Mouse (Mus musculus) heart, embryonic 13.5 days (tissue): ENCODE data around the gene Gm15737. TPM values are rescaled to one million over a fixed set of nuclear protein-coding genes. Genes with fewer than 3 reads are reported as not detected.

ENCODE experiments used
- ATAC-seq: fragments of 200-750 bp; cut with Nextera tagmentation; 2 replicates; pipeline ENCODE4 v1.8.0; 2017; ENCODE audit warnings: moderate TSS enrichment; ENCODE audit not compliant: insufficient number of reproducible peaks, low FRiP score, low TSS enrichment; ENCODE audit errors: extremely low read depth
- H3K27ac ChIP-seq: fragments of 300-500 bp; sonication (generic); replicated peaks from 2 replicates; pipeline ENCODE4 v1.5.1; 2015; ENCODE audit warnings: moderate library complexity, mild to moderate bottlenecking, inconsistent platforms
- H3K27me3 ChIP-seq: fragments of 300-500 bp; sonication (generic); replicated peaks from 2 replicates; pipeline ENCODE4 v1.6.1; 2015; ENCODE audit warnings: mild to moderate bottlenecking, inconsistent platforms
- H3K36me3 ChIP-seq: fragments of 300-500 bp; sonication (generic); 2 replicates; pipeline ENCODE4 v1.6.1; 2015; ENCODE audit warnings: mild to moderate bottlenecking, inconsistent platforms
- H3K4me1 ChIP-seq: fragments of 300-500 bp; sonication (generic); 2 replicates; pipeline ENCODE4 v1.6.1; 2015; ENCODE audit warnings: inconsistent platforms
- H3K4me2 ChIP-seq: fragments of 300-500 bp; sonication (generic); 2 replicates; pipeline ENCODE4 v1.6.1; 2015; ENCODE audit warnings: inconsistent platforms, mild to moderate bottlenecking, moderate library complexity
- H3K4me3 ChIP-seq: fragments of 300-500 bp; sonication (generic); 2 replicates; pipeline ENCODE4 v1.5.1; 2015; ENCODE audit warnings: moderate library complexity, mild to moderate bottlenecking, inconsistent platforms
- H3K9ac ChIP-seq: fragments of 300-500 bp; sonication (generic); 2 replicates; pipeline ENCODE4 v1.6.1; 2015; ENCODE audit warnings: inconsistent platforms, mild to moderate bottlenecking, moderate library complexity
- H3K9me3 ChIP-seq: fragments of 300-500 bp; sonication (generic); 2 replicates; pipeline ENCODE4 v1.6.1; 2016; ENCODE audit warnings: inconsistent platforms
- WGBS: fragments of 180-500 bp; shearing (Covaris S2); methylation state at CpG from one replicate; pipeline ENCODE4 v1.1.7; 2015; ENCODE audit warnings: mixed read lengths; 5-methylcytosine and 5-hydroxymethylcytosine counted together
- polyA plus RNA-seq: library from polyadenylated mRNA; unstranded; fragments of >200 nt; fragmentation: Nextera tagmentation; extraction: Ambion mirVana; gene quantifications from 2 replicates; pipeline ENCODE4 v1.2.1, GENCODE M21; 2015

Gene Gm15737
- polyA plus RNA-seq, 1 experiment from 2014 or later = 0.24 TPM

- Histone ChIP-seq H3K27ac (0 out of 2 replicates have a peak overlapping the region, but pooled peaks have one; percentile 5), H3K4me2 (no peak overlapping the region), H3K9me3 (no peaks in the 10 kb centered on the region), H3K36me3 (peaks cover 68% of the 10 kb centered on the region), H3K4me1 (peaks cover 21% of the 10 kb centered on the region), H3K27me3 (no peaks in the 10 kb centered on the region), H3K4me3 (no peak overlapping the region), H3K9ac (no peak overlapping the region)
- no peak for ATAC-seq
- WGBS = 88% methylated on average over 2 of the region's 2 CpGs
Observed at GRCm38 (mm10) chr6:92875340-92875739, 6.2 kb downstream of the Gm15737 start.

- ATAC-seq = no peak
- Histone ChIP-seq H3K4me1 (peaks cover 19% of the 10 kb centered on the region), H3K9me3 (no peaks in the 10 kb centered on the region), H3K4me3 (no peak overlapping the region), H3K27ac (0 out of 2 replicates have a peak overlapping the region, but pooled peaks have one; percentile 5), H3K9ac (no peak overlapping the region), H3K27me3 (no peaks in the 10 kb centered on the region), H3K4me2 (no peak overlapping the region), H3K36me3 (peaks cover 73% of the 10 kb centered on the region)
- 38% methylated on average over 5 of the region's 5 CpGs for WGBS
Observed at GRCm38 (mm10) chr6:92876121-92876520, 7.0 kb downstream of the Gm15737 start.

- H3K36me3 ChIP-seq = peaks cover 68% of the 10 kb centered on the region
- ATAC-seq = no peak
Observed at GRCm38 (mm10) chr6:92877236-92877635, 8.1 kb downstream of the Gm15737 start.

GRCm38 (mm10) chr6:92878771-92879170 lies 9.6 kb downstream of the Gm15737 start:
- Histone ChIP-seq H3K36me3 (peaks cover 67% of the 10 kb centered on the region), H3K4me1 (peaks cover 40% of the 10 kb centered on the region), H3K4me2 (no peak overlapping the region), H3K27me3 (no peaks in the 10 kb centered on the region), H3K9me3 (no peaks in the 10 kb centered on the region), H3K4me3 (no peak overlapping the region), H3K9ac (no peak overlapping the region), H3K27ac (no peak overlapping the region)
- no peak for ATAC-seq
- WGBS = 66% methylated on average over 5 of the region's 5 CpGs

More at GRCm38 (mm10) chr6:92877236-92877635, 8.1 kb downstream of the Gm15737 start:
- Histone ChIP-seq H3K9ac (no peak overlapping the region), H3K9me3 (no peaks in the 10 kb centered on the region), H3K4me3 (no peak overlapping the region), H3K4me1 (peaks cover 26% of the 10 kb centered on the region), H3K4me2 (no peak overlapping the region), H3K27me3 (no peaks in the 10 kb centered on the region), H3K27ac (no peak overlapping the region)
- WGBS = 89% methylated on average over 4 of the region's 4 CpGs

- H3K27ac ChIP-seq = no peak overlapping the region
- peaks cover 71% of the 10 kb centered on the region for H3K36me3 ChIP-seq
- H3K9me3 ChIP-seq = no peaks in the 10 kb centered on the region
- no peaks in the 10 kb centered on the region for H3K27me3 ChIP-seq
- no peak overlapping the region for H3K4me2 ChIP-seq
- no peak for ATAC-seq
- H3K9ac ChIP-seq = no peak overlapping the region
- 84% methylated on average over 14 of the region's 14 CpGs for WGBS
- H3K4me3 ChIP-seq = no peak overlapping the region
- peaks cover 37% of the 10 kb centered on the region for H3K4me1 ChIP-seq
Observed at GRCm38 (mm10) chr6:92879700-92880265, 10.6 kb downstream of the Gm15737 start.

- Histone ChIP-seq H3K4me3 (no peak overlapping the region), H3K9me3 (no peaks in the 10 kb centered on the region), H3K4me2 (no peak overlapping the region), H3K27ac (peak overlapping the region; percentile 30; the same call in 1 of the 2 replicates), H3K36me3 (peaks cover 83% of the 10 kb centered on the region), H3K4me1 (peaks cover 21% of the 10 kb centered on the region), H3K9ac (no peak overlapping the region), H3K27me3 (no peaks in the 10 kb centered on the region)
- ATAC-seq = no peak
- WGBS = 67% methylated on average over 5 of the region's 5 CpGs
Observed at GRCm38 (mm10) chr6:92882446-92882845, 13.3 kb downstream of the Gm15737 start.

GRCm38 (mm10) chr6:92883131-92883900 lies 14.2 kb downstream of the Gm15737 start:
- no peak for ATAC-seq
- H3K27ac ChIP-seq = 0 out of 2 replicates have a peak overlapping the region, but pooled peaks have one; percentile 20
- 58% methylated on average over 9 of the region's 9 CpGs for WGBS

GRCm38 (mm10) chr6:92891535-92891934 lies 22.4 kb downstream of the Gm15737 start:
- no peak overlapping the region for H3K4me2 ChIP-seq
- peaks cover 71% of the 10 kb centered on the region for H3K36me3 ChIP-seq
- no peak overlapping the region for H3K4me3 ChIP-seq
- H3K27me3 ChIP-seq = no peaks in the 10 kb centered on the region
- no peaks in the 10 kb centered on the region for H3K9me3 ChIP-seq
- peaks cover 16% of the 10 kb centered on the region for H3K4me1 ChIP-seq
- H3K27ac ChIP-seq = no peak overlapping the region
- WGBS = 78% methylated on average over 1 of the region's 1 CpGs
- no peak overlapping the region for H3K9ac ChIP-seq
- ATAC-seq = no peak

More at GRCm38 (mm10) chr6:92883131-92883900, 14.2 kb downstream of the Gm15737 start:
- no peak overlapping the region for H3K9ac ChIP-seq
- H3K4me1 ChIP-seq = peaks cover 21% of the 10 kb centered on the region
- peaks cover 83% of the 10 kb centered on the region for H3K36me3 ChIP-seq
- no peak overlapping the region for H3K4me3 ChIP-seq
- H3K4me2 ChIP-seq = no peak overlapping the region
- H3K27me3 ChIP-seq = no peaks in the 10 kb centered on the region
- H3K9me3 ChIP-seq = no peaks in the 10 kb centered on the region

GRCm38 (mm10) chr6:92904037-92904436 lies 34.9 kb downstream of the Gm15737 start:
- H3K9me3 ChIP-seq = no peaks in the 10 kb centered on the region
- H3K27ac ChIP-seq = no peak overlapping the region
- H3K27me3 ChIP-seq = no peaks in the 10 kb centered on the region
- H3K36me3 ChIP-seq = peaks cover 63% of the 10 kb centered on the region
- 57% methylated on average over 1 of the region's 1 CpGs for WGBS
- H3K9ac ChIP-seq = no peak overlapping the region
- H3K4me3 ChIP-seq = no peak overlapping the region
- no peak overlapping the region for H3K4me2 ChIP-seq
- ATAC-seq = no peak
- peaks cover 30% of the 10 kb centered on the region for H3K4me1 ChIP-seq

- H3K9me3 ChIP-seq = no peaks in the 10 kb centered on the region
- peaks cover 58% of the 10 kb centered on the region for H3K36me3 ChIP-seq
- peaks cover 33% of the 10 kb centered on the region for H3K4me1 ChIP-seq
- no peak overlapping the region for H3K9ac ChIP-seq
- no peak overlapping the region for H3K4me3 ChIP-seq
- WGBS = 44% methylated on average over 2 of the region's 2 CpGs
- H3K27me3 ChIP-seq = no peaks in the 10 kb centered on the region
- no peak overlapping the region for H3K4me2 ChIP-seq
- H3K27ac ChIP-seq = no peak overlapping the region
- no peak for ATAC-seq
Observed at GRCm38 (mm10) chr6:92904491-92904890, 35.3 kb downstream of the Gm15737 start.

GRCm38 (mm10) chr6:92905922-92906321 lies 36.8 kb downstream of the Gm15737 start:
- no peak overlapping the region for H3K4me3 ChIP-seq
- no peaks in the 10 kb centered on the region for H3K27me3 ChIP-seq
- peak overlapping the region; percentile 17; the same call in 1 of the 2 replicates for H3K4me2 ChIP-seq
- peaks cover 52% of the 10 kb centered on the region for H3K36me3 ChIP-seq
- peak overlapping the region; percentile 44 for H3K27ac ChIP-seq
- no peak overlapping the region for H3K9ac ChIP-seq
- 8% methylated on average over 5 of the region's 5 CpGs for WGBS
- H3K4me1 ChIP-seq = peaks cover 33% of the 10 kb centered on the region
- no peak; the same call in 1 of the 2 replicates for ATAC-seq
- H3K9me3 ChIP-seq = no peaks in the 10 kb centered on the region
